Mouse (Mus musculus) hindbrain, postnatal 0 days (tissue): ENCODE results near the gene Nog. TPM values are rescaled to one million over a fixed set of nuclear protein-coding genes. Genes with fewer than 3 reads are reported as not detected.

Experiments used
- ATAC-seq: fragments of 200-750 bp; cut with Nextera tagmentation; 2 replicates; pipeline ENCODE4 v1.8.0; 2017; ENCODE audit warnings: mild to moderate bottlenecking, moderate TSS enrichment, moderate library complexity
- DNase-seq: peaks from one replicate; pipeline ENCODE4 v3.0.0-alpha.2; 2015; ENCODE audit warnings: low spot score
- H3K27ac ChIP-seq: fragments of 300-500 bp; sonication (generic); 2 replicates; pipeline ENCODE4 v1.5.1; 2014; ENCODE audit warnings: mild to moderate bottlenecking
- H3K27me3 ChIP-seq: fragments of 300-500 bp; sonication (generic); 2 replicates; pipeline ENCODE4 v1.6.1; 2014; ENCODE audit warnings: low read length, mixed read lengths; ENCODE audit not compliant: insufficient read depth
- H3K36me3 ChIP-seq: fragments of 300-500 bp; sonication (generic); 2 replicates; pipeline ENCODE4 v1.6.1; 2014; ENCODE audit warnings: low read length, mixed read lengths; ENCODE audit not compliant: insufficient read depth
- H3K4me1 ChIP-seq: fragments of 300-500 bp; sonication (generic); 2 replicates; pipeline ENCODE4 v1.6.1; 2014; ENCODE audit warnings: antibody characterized with exemption, low read length, mixed read lengths; ENCODE audit not compliant: insufficient read depth
- H3K4me2 ChIP-seq: fragments of 300-500 bp; sonication (generic); 2 replicates; pipeline ENCODE4 v1.6.1; 2014; ENCODE audit warnings: low read depth, mild to moderate bottlenecking, low read length, moderate library complexity, mixed read lengths
- H3K4me3 ChIP-seq: fragments of 300-500 bp; sonication (generic); 2 replicates; pipeline ENCODE4 v1.5.1; 2014; ENCODE audit warnings: low read length
- H3K9ac ChIP-seq: fragments of 300-500 bp; sonication (generic); replicated peaks from 2 replicates; pipeline ENCODE4 v1.6.1; 2014; ENCODE audit warnings: mild to moderate bottlenecking, low read length, moderate library complexity, mixed read lengths
- H3K9me3 ChIP-seq: fragments of 300-500 bp; sonication (generic); 2 replicates; pipeline ENCODE4 v1.6.1; 2016; ENCODE audit warnings: low read length, mixed read lengths
- CTCF ChIP-seq: IDR thresholded peaks from 2 replicates; pipeline ENCODE4 v1.5.1; 2016; ENCODE audit warnings: antibody characterized with exemption, control low read depth, low read depth
- WGBS: fragments of 180-500 bp; shearing (Covaris S2); extraction: QIAGEN DNeasy Blood & Tissue Kit; methylation state at CpG from one replicate; pipeline ENCODE4 v1.1.7; 2014; 5-methylcytosine and 5-hydroxymethylcytosine counted together
- polyA plus RNA-seq: library from polyadenylated mRNA; unstranded; fragments of >200 nt; fragmentation: Nextera tagmentation; extraction: Ambion mirVana; gene quantifications from 2 replicates; pipeline ENCODE4 v1.2.1, GENCODE M21; 2015
- total RNA-seq: library from RNA; depleted of rRNA; stranded (reverse); fragments of >200 nt; gene quantifications from 2 replicates; pipeline ENCODE4 v1.2.3, GENCODE M21; 2014; rRNA removed

The Nog gene
- total RNA-seq: 18.0 and 20.5 TPM in 2 replicates
- polyA plus RNA-seq: 5.2 and 5.7 TPM in 2 replicates

DNA sequence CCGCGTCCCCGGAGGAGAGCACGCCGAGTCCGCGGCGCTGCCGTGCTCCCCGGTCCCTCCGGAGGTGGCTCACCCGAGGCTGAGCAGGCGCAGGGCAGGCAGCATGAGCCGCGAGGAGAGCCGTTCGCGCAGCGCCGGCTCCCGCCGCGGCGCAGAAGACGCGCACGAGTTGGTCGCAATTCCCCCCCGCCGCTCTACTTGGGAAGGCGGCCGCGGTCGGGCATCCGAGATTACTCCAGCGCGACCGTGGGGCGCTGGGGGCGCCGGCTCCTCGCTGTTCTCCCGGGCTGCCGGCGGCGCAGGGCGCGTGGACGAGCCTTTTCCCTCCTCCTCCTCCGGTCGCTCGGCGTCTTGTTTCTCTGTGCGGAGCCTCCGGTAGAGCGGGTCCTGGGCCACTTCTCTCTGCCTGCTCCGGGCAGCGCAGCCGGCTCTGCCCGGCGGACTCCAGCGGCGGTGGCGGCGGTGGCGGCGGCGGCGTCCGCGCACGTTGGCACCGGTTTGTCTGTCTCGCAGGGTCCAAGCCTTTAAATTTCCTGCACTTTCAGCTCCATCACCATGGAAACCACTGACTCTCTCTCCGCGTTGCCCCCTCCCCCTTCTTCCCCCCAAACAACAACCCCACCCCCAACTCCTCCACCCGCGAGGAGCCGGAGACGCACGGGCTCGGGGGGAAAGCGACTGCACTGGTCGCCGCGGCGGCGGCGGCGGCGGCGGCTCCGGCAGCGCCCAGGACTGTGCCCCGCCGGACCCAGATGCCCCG is at the start of gene Nog:
Gene Nog, minus strand, starts transcription at position 277 of the 760 bp plus-strand sequence.
- ATAC-seq (peak; percentile 73), DNase-seq (peak; percentile 88)
- Histone ChIP-seq H3K9me3 (no peaks in the 10 kb centered on the region), H3K4me1 (peaks cover 5% of the 10 kb centered on the region; the same call in 1 of the 2 replicates), H3K9ac (peak within 1 kb of the TSS; percentile 63), H3K27ac (peak within 1 kb of the TSS; percentile 81), H3K27me3 (0 out of 2 replicates have a peak, but pooled peaks cover 3% of the 10 kb centered on the region), H3K4me3 (peak within 1 kb of the TSS; percentile 62), H3K4me2 (peak within 1 kb of the TSS; percentile 91), H3K36me3 (no peaks in the 10 kb centered on the region)
- 1% methylated on average over 74 of the region's 97 CpGs for WGBS
- TF ChIP-seq CTCF: no peak

DNA sequence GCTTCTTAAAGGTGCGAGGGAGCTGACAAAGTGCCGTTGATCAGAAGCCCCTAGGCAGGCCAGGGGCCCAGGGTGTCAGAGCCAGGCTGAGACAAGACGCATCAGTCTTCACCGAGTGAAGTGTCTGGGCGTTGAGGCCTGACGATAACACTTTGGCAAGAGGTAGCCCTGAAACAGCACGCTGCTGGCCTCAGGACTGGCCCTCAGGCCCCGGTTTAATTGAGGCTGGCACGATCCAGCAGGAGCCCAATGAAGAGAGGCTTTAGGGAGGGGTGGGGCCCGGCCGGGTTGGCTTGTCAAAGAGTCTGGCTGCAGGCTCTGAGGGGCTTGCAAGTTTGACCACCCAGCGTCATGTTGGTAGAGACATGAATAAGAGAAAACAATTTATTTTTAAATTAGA is 38.1 kb upstream of the Nog start:
- Histone ChIP-seq H3K27me3 (no peaks in the 10 kb centered on the region), H3K4me1 (no peaks in the 10 kb centered on the region), H3K9ac (no peak overlapping the region), H3K9me3 (no peaks in the 10 kb centered on the region), H3K36me3 (no peaks in the 10 kb centered on the region), H3K27ac (no peak overlapping the region), H3K4me2 (no peak overlapping the region), H3K4me3 (no peak overlapping the region)
- DNase-seq (no peak), ATAC-seq (no peak)
- WGBS: 34% methylated on average over 12 of the region's 12 CpGs
- TF ChIP-seq CTCF: no peak

DNA sequence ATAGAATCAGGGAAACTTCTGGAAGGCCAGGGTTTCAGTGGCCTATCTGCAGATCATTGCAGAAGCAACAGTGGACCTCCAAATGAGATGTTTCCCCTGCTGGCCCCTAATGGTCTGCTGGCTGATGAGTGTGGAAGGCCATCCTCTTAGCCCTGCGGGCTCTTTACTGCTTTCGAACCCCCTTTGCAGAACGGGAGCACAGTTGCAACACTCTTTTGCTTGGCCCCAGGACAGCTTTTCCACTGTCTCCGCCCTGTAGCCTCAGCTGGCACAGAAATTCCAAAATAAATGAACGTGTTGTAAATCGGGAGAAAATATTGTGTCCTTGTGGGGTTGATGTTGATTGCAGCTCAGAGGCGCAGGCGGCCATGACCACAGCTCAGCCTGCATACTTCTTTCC is 37.7 kb upstream of the Nog start:
- Histone ChIP-seq H3K9me3 (no peaks in the 10 kb centered on the region), H3K4me1 (no peaks in the 10 kb centered on the region), H3K27ac (no peak overlapping the region), H3K4me3 (no peak overlapping the region), H3K4me2 (no peak overlapping the region), H3K36me3 (no peaks in the 10 kb centered on the region), H3K9ac (no peak overlapping the region), H3K27me3 (no peaks in the 10 kb centered on the region)
- WGBS: 77% methylated on average over 8 of the region's 8 CpGs
- no peak for TF ChIP-seq CTCF
- ATAC-seq: no peak
- no peak for DNase-seq

- Histone ChIP-seq H3K9me3 (no peaks in the 10 kb centered on the region), H3K4me1 (no peaks in the 10 kb centered on the region), H3K27me3 (no peaks in the 10 kb centered on the region), H3K9ac (no peak overlapping the region), H3K4me3 (no peak overlapping the region), H3K27ac (no peak overlapping the region), H3K4me2 (no peak overlapping the region), H3K36me3 (no peaks in the 10 kb centered on the region)
- no peak for TF ChIP-seq CTCF
- no peak for ATAC-seq
- DNase-seq: no peak
Observed at GRCm38 (mm10) chr11:89337910-89338309, 35.8 kb upstream of the Nog start.

- DNase-seq: no peak
Observed at GRCm38 (mm10) chr11:89327089-89327881, 25.2 kb upstream of the Nog start.

GRCm38 (mm10) chr11:89321775-89322174 is 19.6 kb upstream of the Nog start:
- Histone ChIP-seq H3K4me1 (no peaks in the 10 kb centered on the region; the same call in 1 of the 2 replicates), H3K27me3 (no peaks in the 10 kb centered on the region), H3K27ac (no peak overlapping the region), H3K4me2 (no peak overlapping the region), H3K36me3 (no peaks in the 10 kb centered on the region), H3K4me3 (no peak overlapping the region), H3K9me3 (no peaks in the 10 kb centered on the region), H3K9ac (no peak overlapping the region)
- TF ChIP-seq CTCF: no peak
- ATAC-seq: no peak
- 99% methylated on average over 2 of the region's 2 CpGs for WGBS
- no peak for DNase-seq

More at GRCm38 (mm10) chr11:89327089-89327881, 25.2 kb upstream of the Nog start:
- H3K36me3 ChIP-seq: no peaks in the 10 kb centered on the region
- no peak for TF ChIP-seq CTCF
- no peak overlapping the region for H3K4me2 ChIP-seq
- no peak overlapping the region for H3K4me3 ChIP-seq
- no peaks in the 10 kb centered on the region for H3K27me3 ChIP-seq
- no peaks in the 10 kb centered on the region; the same call in 1 of the 2 replicates for H3K4me1 ChIP-seq
- 43% methylated on average over 11 of the region's 11 CpGs for WGBS
- H3K9ac ChIP-seq: no peak overlapping the region
- no peaks in the 10 kb centered on the region for H3K9me3 ChIP-seq
- no peak overlapping the region for H3K27ac ChIP-seq
- no peak for ATAC-seq
